Mouse (Mus musculus) heart, adult 9 months (tissue): ENCODE data around the gene Syne3.

Source experiments
- DNase-seq, 2 experiments: peaks; one replicate each; pipeline ENCODE4 v3.0.0; 2022; ENCODE audit warnings: low spot score in 2 of 2

Gene Syne3

DNA sequence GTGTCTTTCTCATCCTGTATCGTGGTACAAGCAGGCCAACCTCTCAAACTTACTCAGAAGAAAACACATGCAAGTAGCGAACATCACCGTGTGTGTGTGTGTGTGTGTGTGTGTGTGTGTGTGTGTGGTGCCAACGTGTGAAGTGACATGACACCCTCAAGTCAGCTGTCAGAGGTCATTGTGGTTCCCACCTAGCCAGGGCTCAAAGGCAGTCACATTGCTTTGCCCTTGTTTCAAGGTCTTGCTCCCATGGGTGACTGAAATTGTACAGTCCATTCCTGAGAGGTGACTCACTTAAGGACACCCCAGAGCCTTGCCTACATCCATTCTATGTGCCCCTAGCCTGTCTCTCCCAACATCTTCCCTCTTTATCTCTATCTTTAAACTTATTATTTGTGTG is 40.0 kb downstream of the Syne3 start:
- DNase-seq = no peak

DNA sequence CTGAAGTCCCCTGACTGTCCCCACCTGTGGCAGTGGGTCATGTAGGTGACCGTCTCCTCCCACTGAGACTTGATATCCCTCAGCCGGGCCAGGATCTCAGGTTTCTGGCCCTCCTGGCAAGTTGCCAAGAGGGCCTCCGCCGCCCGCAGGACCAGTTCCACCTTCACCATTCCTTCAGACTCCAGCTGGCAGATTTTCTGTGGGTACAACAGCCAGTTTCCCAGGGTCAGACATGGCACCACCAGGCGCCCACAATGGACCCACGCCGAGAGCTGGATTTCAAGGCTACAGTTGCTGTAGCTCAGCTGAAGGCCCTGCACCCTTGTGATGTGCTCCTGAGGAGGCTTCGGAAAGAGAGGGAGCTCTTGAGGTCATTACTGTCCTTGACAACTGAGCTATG is 40.4 kb downstream of the Syne3 start:
- DNase-seq = no peak

DNA sequence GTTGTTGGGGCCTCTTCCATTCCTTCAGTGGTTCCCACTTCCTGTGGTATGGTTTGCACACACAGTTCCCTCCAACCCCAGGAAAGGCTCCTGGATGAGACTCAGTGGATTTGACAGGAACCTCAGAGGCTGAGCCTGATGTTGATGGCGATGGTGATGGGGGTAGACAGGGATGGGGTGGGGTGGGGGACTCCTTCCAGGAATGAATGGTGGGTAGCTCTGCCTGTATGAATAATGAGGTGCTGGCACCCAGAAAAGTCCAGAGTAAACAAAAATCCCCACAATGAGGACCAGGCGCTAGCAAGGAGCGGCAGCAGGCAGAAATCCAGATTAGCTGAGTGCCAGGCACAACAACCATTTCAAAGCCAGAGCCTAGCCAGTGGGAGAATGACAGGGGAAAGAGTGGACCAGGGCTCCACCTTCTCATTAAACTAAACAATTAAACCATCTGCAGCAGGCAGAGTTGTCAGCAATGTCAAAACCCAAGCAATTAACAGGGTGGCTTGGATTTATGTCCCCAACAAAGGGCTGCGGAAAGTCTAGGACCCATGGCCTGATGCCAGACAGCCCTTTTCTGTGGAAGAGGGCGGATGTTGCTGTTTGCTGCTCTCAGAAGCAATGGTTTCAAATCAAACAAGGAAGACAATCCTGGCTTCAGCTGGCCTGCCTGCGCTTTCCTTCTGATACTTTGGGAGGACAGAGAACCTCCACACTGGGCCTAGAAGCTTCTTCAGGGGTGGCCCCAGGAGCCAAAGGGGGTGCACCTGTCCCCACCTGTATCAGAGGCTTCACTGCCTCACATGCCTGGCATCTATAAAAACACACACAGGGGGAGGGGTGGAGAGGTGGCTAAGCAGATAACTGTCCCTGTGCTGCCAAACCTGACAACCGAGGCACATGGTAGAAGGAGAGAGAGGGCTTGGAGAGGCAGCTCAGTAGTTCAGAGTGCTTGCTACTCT is 44.4 kb downstream of the Syne3 start:
- no peak for DNase-seq

DNA sequence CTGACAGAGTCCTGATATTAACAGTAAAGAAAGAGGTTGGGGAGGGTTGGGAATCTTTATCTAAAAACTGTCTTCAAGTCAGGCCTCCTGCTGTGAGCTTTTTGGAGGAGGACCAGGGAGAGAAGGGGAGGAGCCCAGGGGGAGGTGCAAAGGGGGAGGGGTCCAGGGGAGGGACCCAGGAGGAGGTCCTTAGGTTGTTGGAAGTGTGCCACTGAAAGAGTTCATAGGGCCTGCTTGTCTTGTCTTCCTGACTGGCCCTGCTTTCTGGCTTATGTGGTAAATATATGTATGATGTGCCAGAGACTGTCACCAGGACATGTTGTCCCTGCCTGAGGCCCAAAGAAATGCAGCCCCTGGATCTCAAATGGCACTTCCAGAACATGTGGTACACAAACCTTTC is 49.2 kb downstream of the Syne3 start:
- no peak for DNase-seq

DNA sequence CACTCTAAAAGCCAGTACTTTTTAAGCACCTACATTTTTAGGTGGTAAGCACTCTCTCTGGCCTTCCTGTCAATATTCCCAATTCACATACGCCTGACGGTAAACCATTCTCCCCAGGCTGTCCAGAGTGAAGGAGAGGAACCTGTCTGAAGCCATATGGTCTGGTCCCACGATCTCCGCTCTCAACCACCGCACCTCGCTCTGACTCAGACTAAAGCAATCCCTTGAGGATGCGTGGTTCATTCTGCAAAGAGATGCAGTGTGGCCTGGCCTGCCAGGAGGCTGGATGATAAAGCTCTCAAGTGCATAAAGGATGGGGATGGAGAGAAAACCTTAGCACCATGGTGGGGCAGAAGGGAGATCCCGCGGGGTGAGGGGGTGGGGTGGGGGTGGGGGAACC is 49.6 kb downstream of the Syne3 start:
- no peak for DNase-seq

DNA sequence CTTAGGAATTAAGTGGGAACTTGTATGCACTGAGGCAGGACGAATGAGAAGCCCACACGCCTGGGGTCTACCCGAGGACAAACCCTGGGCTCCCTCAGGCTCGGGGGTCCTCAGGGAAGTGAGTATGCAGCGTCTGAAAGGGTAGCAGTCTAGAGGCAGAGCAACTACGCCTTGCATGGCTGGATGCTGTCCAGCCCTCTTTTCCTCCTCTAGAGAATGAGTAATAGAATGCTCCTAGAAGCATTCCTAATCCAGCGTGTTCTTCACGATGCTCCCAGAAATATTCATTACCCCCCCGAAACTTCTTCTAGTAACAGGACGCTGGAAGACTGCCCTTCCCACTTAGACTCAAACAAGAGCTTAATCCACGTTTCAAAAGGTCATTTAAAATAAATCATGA is 51.3 kb downstream of the Syne3 start:
- no peak for DNase-seq

DNA sequence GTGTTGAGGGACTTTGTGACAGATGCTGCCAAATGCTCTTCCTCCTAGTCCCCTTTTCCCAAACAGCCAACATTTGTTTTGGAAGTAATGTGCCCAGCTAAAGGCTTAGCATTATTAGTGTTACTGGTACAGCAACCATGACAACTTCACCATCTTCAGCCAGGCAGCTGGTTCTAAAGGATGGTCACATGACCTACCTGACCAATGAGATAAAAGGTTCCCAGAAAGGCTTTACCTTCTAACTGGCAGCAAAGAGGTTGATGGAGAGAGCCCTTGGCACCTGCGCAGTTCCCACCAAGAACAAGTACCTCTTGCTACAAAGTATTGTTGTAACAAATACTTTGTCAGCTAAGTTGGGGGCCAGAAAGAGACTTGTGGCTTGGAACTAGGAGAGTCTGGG is 52.4 kb downstream of the Syne3 start:
- no peak for DNase-seq

DNA sequence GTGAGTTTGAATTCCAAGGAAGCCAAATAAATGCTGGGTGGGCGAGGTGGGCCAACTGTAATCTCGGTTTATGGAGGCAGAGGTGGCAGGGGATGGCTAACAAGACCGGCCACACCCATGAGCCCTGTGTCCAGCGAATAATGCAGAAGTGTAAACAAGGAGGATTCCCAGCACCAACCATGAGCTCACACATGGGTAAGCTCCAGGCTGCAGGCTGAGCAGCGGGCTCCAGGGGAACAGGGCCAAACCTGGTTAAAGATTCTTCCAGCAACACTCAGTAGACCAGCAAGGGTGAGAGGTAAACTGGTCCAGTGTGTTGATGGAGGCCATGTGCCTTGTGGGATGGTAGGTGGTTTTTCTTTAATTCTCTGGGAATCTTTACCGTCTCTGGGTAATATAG is 53.2 kb downstream of the Syne3 start:
- no peak for DNase-seq

DNA sequence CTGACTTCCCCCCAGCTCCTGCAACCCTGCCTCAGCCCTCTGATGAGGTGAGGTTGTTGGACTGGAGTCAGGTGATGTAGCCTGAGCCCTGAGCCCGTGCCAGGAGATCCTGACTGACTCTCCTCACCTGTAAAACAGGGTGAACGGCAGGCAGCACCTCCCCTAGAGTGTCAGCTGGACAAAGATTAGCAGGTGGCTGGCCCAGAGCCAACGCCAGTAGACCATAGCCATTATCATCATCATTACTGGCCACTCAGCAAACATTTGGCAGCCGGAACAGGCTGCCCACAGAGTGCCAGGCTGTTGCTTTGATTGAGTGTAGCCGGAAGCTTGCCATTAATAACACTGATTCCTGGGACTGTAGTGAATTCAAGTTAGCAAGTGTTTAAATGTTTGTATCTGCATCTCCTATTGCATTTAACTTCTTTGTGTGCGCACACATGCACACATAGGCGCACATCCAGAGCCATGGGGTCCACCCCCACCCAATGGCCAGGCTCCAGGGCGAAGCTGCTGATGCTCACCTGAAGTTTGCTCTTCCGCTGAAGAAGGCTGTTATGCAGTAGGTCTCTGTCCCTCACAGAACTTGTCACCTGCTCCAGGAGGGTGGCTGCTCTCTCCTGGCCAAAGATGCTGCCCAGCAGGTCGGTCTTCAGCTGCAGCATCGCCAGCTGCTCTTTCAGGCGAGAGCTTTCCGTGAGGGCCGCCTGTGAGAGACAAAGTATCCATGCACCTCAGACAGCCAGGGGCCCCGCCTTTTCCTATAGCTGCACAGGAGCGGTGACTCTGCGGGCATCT is 54.4 kb downstream of the Syne3 start:
- DNase-seq = peak in 1 of 2 experiments; percentile 23

DNA sequence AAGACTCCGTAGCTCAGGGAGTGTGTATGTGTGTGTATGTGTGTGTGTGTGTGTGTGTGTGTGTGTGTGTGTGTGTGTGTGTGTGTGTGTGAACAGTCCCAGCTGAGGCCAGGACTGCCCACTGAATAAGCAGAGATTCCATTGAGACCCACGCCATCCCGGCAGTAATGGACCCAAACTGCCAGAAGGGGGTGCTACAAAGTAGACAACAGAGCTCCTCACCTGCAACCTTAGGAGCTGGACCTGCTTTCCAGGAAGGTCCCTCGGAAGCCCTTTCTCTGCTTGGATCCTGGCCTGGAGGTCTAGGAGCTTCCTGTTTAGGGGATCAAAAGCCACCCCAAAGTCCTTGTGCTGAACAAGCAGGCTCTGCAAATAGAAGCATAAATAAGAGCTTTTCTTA is 55.7 kb downstream of the Syne3 start:
- DNase-seq = peak in 1 of 2 experiments; percentile 44

DNA sequence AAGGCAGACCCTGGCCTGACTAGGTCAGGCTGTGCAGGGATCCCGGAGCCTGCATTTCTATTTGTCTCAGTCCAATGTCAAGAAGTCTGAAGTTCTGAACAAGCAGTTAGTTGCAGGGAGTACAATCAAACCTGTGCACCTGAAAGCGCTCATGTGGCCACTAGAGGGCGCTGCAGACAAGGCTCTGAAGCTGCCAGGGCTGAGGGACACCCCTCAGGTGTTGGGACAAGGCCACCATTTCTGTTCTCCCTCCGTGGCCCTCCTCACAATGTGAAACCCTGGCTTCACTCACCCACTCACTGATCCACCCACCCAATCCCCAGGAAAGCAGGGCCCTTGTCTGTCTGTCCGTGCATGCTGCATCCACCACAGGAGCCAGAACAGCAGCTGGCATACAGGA is 57.2 kb downstream of the Syne3 start:
- peak; percentile 33 to 60 for DNase-seq

DNA sequence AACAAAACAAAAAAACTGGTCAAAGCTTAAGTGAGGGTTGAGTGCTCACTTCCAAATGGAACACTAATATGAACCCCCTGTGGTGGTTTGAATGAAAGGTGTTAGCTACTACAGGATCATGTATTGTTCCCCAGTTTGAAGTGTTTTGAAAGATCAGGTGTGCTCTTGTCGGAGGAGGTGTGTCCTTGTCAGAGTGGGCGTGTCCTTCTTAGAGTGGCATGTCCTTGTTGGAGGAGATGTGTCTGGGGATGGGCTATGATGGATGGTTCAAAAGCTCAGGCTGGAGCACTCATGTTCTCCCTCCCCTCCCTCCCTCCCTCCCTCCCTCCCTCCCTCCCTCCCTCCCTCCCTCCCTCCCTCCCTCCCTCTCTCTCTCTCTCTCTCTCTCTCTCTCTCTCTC is 61.7 kb downstream of the Syne3 start:
- DNase-seq = no peak

DNA sequence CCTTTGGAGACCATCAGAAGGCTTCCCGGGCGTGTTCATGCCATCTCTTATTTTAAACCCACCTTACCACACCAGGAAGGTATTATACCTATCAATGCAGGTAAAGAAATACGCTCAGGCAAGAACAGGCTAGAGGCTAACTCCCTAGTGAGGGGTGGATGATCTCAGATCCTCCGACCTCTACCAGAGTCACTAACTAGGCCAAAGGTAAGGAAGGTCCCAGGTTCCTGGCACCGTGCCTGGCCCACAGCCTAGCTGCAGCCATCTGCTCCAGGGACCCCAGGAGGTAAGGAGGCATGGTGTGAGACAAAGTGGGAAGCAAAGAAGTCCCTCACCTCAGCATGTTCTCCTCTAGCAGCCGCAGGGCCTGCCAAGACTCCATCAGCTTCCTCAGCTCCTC is 63.4 kb downstream of the Syne3 start:
- DNase-seq = no peak

DNA sequence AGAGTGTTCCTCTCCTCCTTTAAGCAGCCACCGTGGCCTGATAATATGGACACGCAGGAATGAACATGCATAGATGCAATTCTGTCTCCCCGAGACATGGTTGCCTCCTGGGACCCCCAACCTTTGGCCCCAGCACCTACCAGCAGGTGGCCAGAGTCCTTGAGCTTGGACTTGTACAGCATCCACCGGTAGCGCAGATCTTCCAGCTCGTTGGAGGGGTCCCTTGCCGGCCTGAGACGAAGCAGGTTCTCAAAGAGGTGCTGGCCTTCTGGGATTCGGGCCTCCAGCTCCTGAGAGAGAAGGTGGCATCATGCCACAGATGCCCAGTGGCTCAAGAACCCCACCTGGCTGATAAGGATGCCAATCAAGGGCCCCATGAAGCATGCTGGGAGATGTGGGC is 69.1 kb downstream of the Syne3 start:
- DNase-seq = no peak

DNA sequence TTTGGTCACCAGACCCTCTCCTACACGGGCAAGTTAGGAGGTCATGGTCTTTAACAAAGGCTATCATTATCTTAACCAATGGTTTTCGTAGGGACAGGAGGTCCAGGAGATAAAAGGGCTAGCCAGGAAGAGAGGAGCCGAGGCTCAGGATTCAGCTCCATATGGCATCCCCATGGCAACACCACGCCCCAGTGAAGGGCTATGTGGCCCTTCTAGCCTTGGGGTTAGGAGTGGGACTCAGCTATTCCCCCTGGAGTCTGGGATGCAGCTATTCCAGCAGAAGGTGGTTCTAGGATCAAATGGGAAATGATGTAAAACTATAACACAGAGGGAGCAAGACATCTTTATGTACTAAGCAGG is 69.6 kb downstream of the Syne3 start:
- no peak for DNase-seq

DNA sequence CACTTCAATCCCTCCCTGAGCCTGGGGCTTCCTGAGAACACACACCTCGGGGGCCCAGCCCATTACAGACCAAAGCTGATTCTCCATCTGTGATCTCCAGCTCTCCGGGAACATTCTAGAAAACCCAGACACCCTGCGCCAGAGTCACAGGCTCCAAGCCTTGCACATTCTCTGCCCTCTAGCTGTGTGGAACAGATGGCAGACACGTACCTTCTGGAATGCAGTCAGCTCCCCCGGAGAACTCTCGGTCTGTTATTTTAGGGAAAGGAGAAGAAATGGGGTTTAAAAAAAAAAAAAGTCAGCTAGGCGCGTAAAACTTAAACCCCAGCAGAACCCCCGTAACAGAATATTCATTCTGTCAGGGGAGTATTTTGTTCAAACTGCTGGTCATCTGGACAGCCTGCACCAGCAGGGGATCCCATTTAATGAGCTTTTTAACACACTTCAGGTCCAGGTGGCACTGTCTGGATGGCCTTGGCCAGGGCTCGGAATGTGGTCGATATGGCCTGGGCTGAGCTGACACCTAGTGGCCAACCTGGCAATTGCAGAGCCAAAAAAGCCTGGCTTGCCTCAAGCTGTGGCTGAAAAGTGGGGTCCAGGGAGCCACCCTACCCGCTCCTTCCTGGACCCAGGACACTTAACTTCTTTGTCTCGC is 70.1 kb downstream of the Syne3 start:
- peak; percentile 37 to 49 for DNase-seq

DNA sequence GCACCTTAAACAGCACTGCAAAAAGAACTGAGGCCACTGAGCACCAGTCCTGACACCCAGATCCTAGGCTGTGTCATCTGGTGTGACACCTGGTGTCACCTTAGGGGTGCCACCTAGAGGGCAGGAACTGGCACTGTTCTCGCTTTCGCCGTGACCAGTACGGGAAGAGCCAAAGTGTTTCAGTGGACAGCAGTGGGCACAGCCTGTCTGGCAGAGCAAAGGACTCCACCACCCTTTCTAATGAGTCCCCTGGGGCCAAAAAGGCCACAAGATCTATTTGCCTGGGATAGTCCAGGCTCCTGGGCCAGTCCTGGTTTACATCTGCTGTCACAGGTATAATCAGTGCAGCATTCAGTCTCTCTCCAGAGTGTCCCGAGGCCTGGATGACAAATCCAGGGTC is 70.7 kb downstream of the Syne3 start:
- DNase-seq = no peak

DNA sequence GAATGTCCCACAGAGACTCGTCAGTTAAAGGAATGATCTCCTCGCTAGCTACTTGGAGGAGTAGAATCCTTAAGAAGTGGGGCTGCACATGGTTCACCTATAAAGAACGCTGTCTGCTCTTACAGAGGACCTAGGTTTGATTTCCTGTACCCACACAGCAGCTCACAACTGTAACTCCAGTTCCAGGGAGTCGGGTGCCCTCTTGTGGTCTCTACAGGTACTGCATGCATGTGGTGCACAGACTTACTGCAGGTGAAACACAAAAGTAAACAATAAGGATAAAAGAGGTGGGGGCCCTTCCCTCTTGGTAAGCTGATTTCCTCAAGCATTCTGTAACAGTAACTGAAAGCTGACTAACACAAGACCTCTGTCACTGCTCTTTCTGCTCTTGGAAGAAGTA is 73.4 kb downstream of the Syne3 start:
- DNase-seq = no peak

DNA sequence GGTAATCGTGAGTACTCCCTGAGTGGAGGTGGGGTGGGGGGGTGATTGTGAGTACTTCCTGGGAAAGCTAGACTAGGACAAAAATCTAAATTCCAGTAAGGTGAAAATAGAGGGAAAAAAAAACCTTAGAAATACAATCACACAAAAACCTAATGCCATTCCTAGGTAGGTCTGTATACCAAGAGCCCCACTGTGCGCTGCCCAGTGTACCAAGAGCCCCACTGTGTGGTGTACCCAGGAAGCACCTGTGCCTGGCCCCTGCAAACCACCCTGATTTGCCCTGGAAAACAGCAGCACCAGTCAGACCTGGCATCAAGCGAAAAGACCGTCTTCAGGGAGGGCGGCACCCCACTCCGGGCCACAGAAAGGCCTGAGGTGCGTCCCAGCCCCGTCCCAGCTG is 74.5 kb downstream of the Syne3 start:
- no peak for DNase-seq

DNA sequence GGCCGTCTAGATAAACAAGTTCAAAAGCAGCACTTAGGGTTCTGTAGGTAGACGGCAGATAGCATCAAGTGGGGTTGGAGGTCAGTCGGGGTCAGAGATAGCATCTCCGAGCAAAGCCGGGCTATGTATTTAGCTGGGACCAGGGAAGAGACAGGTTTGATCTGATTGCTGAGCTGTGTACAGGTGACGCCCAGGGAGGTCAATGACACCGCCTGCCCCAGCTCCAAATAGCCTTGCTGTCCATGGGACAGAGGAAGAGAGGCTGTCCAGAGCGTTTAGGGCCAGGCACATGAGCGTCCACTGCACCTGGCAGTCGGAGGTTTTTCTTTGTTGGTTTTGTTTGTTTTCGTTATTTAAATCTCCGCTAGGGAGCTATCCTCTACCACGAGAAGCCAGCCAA is 75.8 kb downstream of the Syne3 start:
- no peak for DNase-seq

DNA sequence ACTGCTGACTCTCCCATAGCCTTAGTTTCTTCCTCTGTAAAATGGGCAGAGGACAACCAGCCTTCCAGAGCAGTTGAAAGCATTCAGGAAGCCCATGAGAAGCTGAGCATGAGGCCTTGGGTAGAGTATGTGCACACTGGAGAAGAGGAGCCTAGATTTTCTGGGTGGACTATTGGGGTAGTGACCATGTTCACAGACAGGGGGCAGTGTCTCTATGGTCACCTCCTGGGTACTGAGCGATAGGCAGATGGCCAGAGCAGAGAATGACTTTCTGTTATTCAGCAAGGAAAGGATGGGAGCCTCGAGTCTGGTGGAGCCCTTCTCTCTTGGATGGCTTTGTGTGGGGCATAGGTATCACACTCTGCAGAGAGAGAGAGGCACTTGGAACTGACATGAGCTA is 76.4 kb downstream of the Syne3 start:
- DNase-seq = no peak

DNA sequence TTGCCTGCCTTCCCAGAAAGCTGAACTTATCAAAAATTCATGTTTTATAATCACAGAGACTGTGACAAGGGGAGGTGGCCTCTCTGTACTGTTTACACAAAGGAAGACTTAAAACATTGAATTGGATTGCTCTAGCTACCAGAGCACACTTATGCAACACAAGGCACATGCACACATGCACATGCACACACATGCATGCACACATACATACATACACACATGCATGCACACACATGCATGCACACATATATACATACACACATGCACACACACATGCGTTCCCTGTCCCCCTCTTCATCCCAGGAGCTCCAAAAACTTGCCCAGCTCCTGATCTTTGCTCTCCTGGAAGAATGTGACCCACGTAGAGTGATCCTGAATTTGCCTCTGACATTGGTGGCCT is 83.8 kb downstream of the Syne3 start:
- no peak for DNase-seq

DNA sequence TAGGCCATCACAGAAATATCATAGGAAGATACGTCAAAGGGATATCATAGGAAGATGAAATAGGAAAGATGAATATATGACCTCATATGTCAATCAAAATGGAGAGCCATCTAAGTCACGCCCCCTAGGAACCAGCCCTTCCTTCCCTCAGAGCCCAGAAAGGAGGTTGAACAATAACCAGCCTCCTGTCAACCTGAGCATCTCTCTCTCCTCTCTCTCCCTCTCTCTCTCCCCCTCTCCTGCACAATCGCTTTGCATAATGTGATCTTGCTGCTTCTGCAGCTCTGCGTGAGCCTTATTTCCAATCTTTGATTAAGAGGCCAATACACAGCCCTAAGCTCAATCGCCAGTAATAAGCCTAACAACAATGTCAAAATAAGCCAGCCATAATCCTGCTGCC is 84.6 kb downstream of the Syne3 start:
- no peak for DNase-seq
